Mouse (Mus musculus) lung, adult 2 months (tissue): ENCODE results near the gene Prrg1.

Experiments
- CTCF ChIP-seq: fragments of 200-500 bp; IDR thresholded peaks from 2 replicates; pipeline ENCODE4 v1.5.1; 2011; ENCODE audit warnings: mild to moderate bottlenecking, low read length, control low read depth; ENCODE audit not compliant: insufficient read depth
- POLR2A ChIP-seq: fragments of 200-500 bp; IDR thresholded peaks from 2 replicates; pipeline ENCODE4 v1.6.1; 2011; ENCODE audit warnings: low read depth, mild to moderate bottlenecking, control low read depth, low read length, borderline replicate concordance; ENCODE audit errors: extremely low read depth

DNA sequence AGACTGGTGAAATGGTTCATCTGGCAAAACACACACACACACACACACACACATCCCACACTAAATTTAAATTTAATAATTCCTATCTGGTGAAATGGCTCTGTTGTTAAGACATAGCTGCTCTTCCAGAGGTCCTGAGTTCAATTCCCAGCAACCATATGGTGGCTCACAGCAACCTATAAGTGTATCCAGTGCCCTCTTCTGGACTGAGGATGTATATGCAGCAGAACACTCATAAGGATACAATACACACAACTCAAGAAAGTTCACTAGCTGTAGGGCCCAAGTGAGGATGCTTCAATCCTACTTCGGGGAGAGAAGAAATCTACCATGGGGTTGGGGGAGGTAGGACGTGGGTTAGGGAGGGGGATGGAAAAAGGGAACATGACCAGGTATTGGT lies 22.1 kb upstream of the Prrg1 start:
- TF ChIP-seq CTCF (no peak), POLR2A (no peak)
